Mouse (Mus musculus) heart, embryonic 15.5 days (tissue): Measurements from ENCODE around the gene M1ap. TPM values are rescaled to one million over a fixed set of nuclear protein-coding genes. Genes with fewer than 3 reads are reported as not detected.
A peak's percentile ranks its signal among the peaks of the same experiment; 100 is the strongest.

Experiments
- ATAC-seq: fragments of 200-750 bp; cut with Nextera tagmentation; replicated peaks from 2 replicates; pipeline ENCODE4 v1.8.0; 2017; ENCODE audit warnings: low read depth, moderate TSS enrichment; ENCODE audit not compliant: insufficient number of reproducible peaks, insufficient read depth, low FRiP score
- H3K27ac ChIP-seq: fragments of 300-500 bp; sonication (generic); 2 replicates; pipeline ENCODE4 v1.5.1; 2015; ENCODE audit warnings: mild to moderate bottlenecking, inconsistent platforms
- H3K27me3 ChIP-seq: fragments of 300-500 bp; sonication (generic); 2 replicates; pipeline ENCODE4 v1.6.1; 2015; ENCODE audit warnings: inconsistent platforms
- H3K36me3 ChIP-seq: fragments of 300-500 bp; sonication (generic); 2 replicates; pipeline ENCODE4 v1.6.1; 2015; ENCODE audit warnings: mild to moderate bottlenecking, inconsistent platforms
- H3K4me1 ChIP-seq: fragments of 300-500 bp; sonication (generic); replicated peaks from 2 replicates; pipeline ENCODE4 v1.6.1; 2015; ENCODE audit warnings: inconsistent platforms
- H3K4me2 ChIP-seq: fragments of 300-500 bp; sonication (generic); 2 replicates; pipeline ENCODE4 v1.6.1; 2015; ENCODE audit warnings: inconsistent platforms, mild to moderate bottlenecking, moderate library complexity
- H3K4me3 ChIP-seq: fragments of 300-500 bp; sonication (generic); 2 replicates; pipeline ENCODE4 v1.5.1; 2015; ENCODE audit warnings: mild to moderate bottlenecking, inconsistent platforms
- H3K9ac ChIP-seq: fragments of 300-500 bp; sonication (generic); 2 replicates; pipeline ENCODE4 v1.6.1; 2015; ENCODE audit warnings: mild to moderate bottlenecking, inconsistent platforms
- H3K9me3 ChIP-seq: fragments of 300-500 bp; sonication (generic); replicated peaks from 2 replicates; pipeline ENCODE4 v1.6.1; 2016; ENCODE audit warnings: inconsistent platforms
- WGBS: fragments of 180-500 bp; shearing (Covaris S2); methylation state at CpG from one replicate; pipeline ENCODE4 v1.1.7; 2015; ENCODE audit warnings: mixed read lengths; 5-methylcytosine and 5-hydroxymethylcytosine counted together
- polyA plus RNA-seq: library from polyadenylated mRNA; unstranded; fragments of >200 nt; fragmentation: Nextera tagmentation; extraction: Ambion mirVana; gene quantifications from 2 replicates; pipeline ENCODE4 v1.2.1, GENCODE M21; 2015

M1ap gene
- 0.57 and 1.0 TPM in 2 replicates for polyA plus RNA-seq

GRCm38 (mm10) chr6:82946651-82947050 lies at the start of gene M1ap:
M1ap (plus strand) TSS chr6:82946902.
- H3K9ac ChIP-seq, result no peak within 1 kb of the TSS
- no peaks in the 10 kb centered on the region for H3K9me3 ChIP-seq
- no peaks in the 10 kb centered on the region for H3K27me3 ChIP-seq
- 52% methylated on average over 14 of the region's 14 CpGs for WGBS
- H3K36me3 ChIP-seq, result no peaks in the 10 kb centered on the region
- H3K27ac ChIP-seq, result no peak within 1 kb of the TSS
- no peak within 1 kb of the TSS for H3K4me3 ChIP-seq
- ATAC-seq, result no peak
- H3K4me1 ChIP-seq, result no peaks in the 10 kb centered on the region
- H3K4me2 ChIP-seq, result no peak within 1 kb of the TSS

GRCm38 (mm10) chr6:82897311-82897710 lies 49.4 kb upstream of the M1ap start:
- Histone ChIP-seq H3K4me1 (peaks cover 15% of the 10 kb centered on the region; the same call in 1 of the 2 replicates), H3K36me3 (no peaks in the 10 kb centered on the region), H3K4me2 (no peak overlapping the region), H3K9ac (no peak overlapping the region), H3K27me3 (no peaks in the 10 kb centered on the region), H3K27ac (peak overlapping the region; percentile 65), H3K9me3 (no peaks in the 10 kb centered on the region), H3K4me3 (no peak overlapping the region)
- 39% methylated on average over 3 of the region's 3 CpGs for WGBS
- peak; percentile 65 for ATAC-seq

GRCm38 (mm10) chr6:82898227-82898626 lies 48.5 kb upstream of the M1ap start:
- no peak overlapping the region for H3K9ac ChIP-seq
- ATAC-seq, result no peak
- no peaks in the 10 kb centered on the region for H3K36me3 ChIP-seq
- H3K27me3 ChIP-seq, result no peaks in the 10 kb centered on the region
- no peak overlapping the region for H3K4me3 ChIP-seq
- peaks cover 19% of the 10 kb centered on the region; the same call in 1 of the 2 replicates for H3K4me1 ChIP-seq
- 77% methylated on average over 4 of the region's 4 CpGs for WGBS
- H3K9me3 ChIP-seq, result no peaks in the 10 kb centered on the region
- no peak overlapping the region for H3K27ac ChIP-seq
- H3K4me2 ChIP-seq, result no peak overlapping the region

DNA sequence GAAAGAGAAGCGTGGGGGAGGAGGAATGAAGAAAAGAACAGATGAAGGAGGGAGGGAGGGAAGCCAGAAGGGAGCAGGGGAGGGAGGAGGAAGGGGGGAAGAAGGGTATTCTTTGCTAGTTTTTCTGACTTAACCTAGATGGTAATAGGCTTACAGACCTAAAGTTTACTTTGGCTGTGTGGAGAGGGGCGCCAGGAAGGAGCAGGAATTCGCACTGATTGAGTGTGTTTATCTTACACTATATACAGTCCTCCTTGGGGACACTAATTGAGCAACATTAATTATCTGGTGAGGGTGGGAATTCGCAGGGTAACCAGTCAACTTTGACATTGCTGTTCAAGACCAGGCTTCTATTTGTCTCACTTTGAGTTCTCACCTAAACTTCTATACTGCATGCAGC lies 48.0 kb upstream of the M1ap start:
- Histone ChIP-seq H3K27me3 (no peaks in the 10 kb centered on the region), H3K36me3 (no peaks in the 10 kb centered on the region), H3K4me1 (peaks cover 19% of the 10 kb centered on the region; the same call in 1 of the 2 replicates), H3K4me3 (no peak overlapping the region), H3K9ac (no peak overlapping the region), H3K4me2 (no peak overlapping the region), H3K9me3 (no peaks in the 10 kb centered on the region), H3K27ac (no peak overlapping the region)
- ATAC-seq, result peak; percentile 64; the same call in 1 of the 2 replicates
- 48% methylated on average over 4 of the region's 4 CpGs for WGBS

DNA sequence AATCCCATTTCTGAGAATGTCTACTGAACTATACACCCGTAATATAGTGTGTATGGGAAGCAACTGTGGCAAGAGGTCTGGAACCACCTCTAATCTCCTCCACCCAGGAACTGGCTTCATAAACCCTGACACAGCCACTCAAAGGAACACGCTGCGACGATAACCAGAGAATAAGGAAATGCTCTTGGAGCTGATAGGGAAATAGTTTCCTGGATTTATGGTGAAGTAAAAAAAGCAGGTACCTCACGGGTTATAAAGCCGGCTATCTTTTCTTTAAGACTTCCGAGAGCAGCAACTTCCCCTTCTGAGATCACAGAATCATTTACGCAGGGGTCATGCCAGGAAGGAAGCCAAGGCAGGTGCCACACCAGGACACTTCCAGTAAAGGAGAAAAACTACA lies 44.1 kb upstream of the M1ap start:
- 33% methylated on average over 8 of the region's 8 CpGs for WGBS
- no peak overlapping the region for H3K9ac ChIP-seq
- ATAC-seq, result no peak

DNA sequence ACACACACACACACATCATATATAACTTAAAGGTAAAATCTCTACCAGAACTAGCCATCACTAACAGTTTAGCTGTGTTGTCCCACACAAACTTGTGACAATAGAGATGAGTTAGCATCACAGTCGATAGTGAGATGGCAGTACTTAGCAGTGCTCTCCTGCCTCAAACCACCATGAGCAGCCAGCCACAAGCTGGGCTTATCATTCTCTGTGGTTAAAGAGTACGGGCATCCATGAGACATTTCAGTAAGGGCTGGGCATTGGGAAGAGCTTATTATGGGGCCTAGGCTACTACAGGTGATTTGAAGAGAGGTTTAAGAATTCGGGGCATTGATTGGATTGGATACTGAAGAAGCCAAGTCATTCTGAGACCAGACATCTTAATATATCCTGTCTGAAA lies 39.7 kb upstream of the M1ap start:
- no peak overlapping the region for H3K4me2 ChIP-seq
- H3K9ac ChIP-seq, result no peak overlapping the region
- H3K27me3 ChIP-seq, result peaks cover 5% of the 10 kb centered on the region; the same call in 1 of the 2 replicates
- no peak overlapping the region for H3K27ac ChIP-seq
- no peak overlapping the region for H3K4me3 ChIP-seq
- no peak for ATAC-seq
- 78% methylated on average over 3 of the region's 3 CpGs for WGBS
- H3K4me1 ChIP-seq, result 0 out of 2 replicates have a peak, but pooled peaks cover 5% of the 10 kb centered on the region
- no peaks in the 10 kb centered on the region for H3K9me3 ChIP-seq
- no peaks in the 10 kb centered on the region for H3K36me3 ChIP-seq

More for the DNA sequence above, 44.1 kb upstream of the M1ap start:
- no peaks in the 10 kb centered on the region for H3K36me3 ChIP-seq
- H3K4me2 ChIP-seq, result no peak overlapping the region
- H3K27me3 ChIP-seq, result peaks cover 5% of the 10 kb centered on the region; the same call in 1 of the 2 replicates
- no peak overlapping the region for H3K27ac ChIP-seq
- H3K4me3 ChIP-seq, result no peak overlapping the region
- H3K4me1 ChIP-seq, result peaks cover 13% of the 10 kb centered on the region; the same call in 1 of the 2 replicates
- no peaks in the 10 kb centered on the region for H3K9me3 ChIP-seq

DNA sequence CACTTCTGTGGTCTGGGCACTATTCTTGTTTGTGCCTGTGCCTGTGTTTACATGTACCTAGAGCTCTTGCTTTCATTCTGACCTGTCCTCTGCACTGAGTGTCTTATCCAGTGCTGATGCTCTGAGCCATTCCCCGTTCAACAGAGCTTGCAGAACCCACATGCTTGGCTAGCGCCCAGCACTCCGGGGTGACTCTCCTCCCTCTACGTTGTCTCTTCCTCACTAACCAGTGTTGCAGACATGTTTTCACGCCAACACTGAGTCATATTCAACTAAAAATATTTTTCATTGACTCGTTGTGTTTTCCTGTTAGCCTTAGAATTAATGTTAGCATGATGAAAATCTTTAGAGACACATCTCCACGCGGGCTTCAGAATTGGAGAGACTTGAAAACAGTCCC lies 38.7 kb upstream of the M1ap start:
- H3K4me1 ChIP-seq, result no peaks in the 10 kb centered on the region
- ATAC-seq, result no peak
- no peaks in the 10 kb centered on the region for H3K9me3 ChIP-seq
- H3K27me3 ChIP-seq, result peaks cover 5% of the 10 kb centered on the region; the same call in 1 of the 2 replicates
- no peak overlapping the region for H3K27ac ChIP-seq
- no peak overlapping the region for H3K9ac ChIP-seq
- H3K36me3 ChIP-seq, result no peaks in the 10 kb centered on the region
- no peak overlapping the region for H3K4me3 ChIP-seq
- H3K4me2 ChIP-seq, result no peak overlapping the region
- 65% methylated on average over 8 of the region's 8 CpGs for WGBS

- Histone ChIP-seq H3K27ac (no peak overlapping the region), H3K36me3 (no peaks in the 10 kb centered on the region), H3K4me3 (no peak overlapping the region), H3K27me3 (peaks cover 5% of the 10 kb centered on the region; the same call in 1 of the 2 replicates), H3K9me3 (no peaks in the 10 kb centered on the region), H3K9ac (no peak overlapping the region), H3K4me2 (no peak overlapping the region), H3K4me1 (no peaks in the 10 kb centered on the region)
- ATAC-seq, result no peak
- 54% methylated on average over 14 of the region's 14 CpGs for WGBS
Measured at GRCm38 (mm10) chr6:82909136-82909855, 37.4 kb upstream of the M1ap start.

GRCm38 (mm10) chr6:82911303-82911702 lies 35.4 kb upstream of the M1ap start:
- H3K9me3 ChIP-seq, result no peaks in the 10 kb centered on the region
- WGBS, result 82% methylated on average over 5 of the region's 5 CpGs
- H3K4me2 ChIP-seq, result no peak overlapping the region
- no peaks in the 10 kb centered on the region for H3K27me3 ChIP-seq
- H3K4me3 ChIP-seq, result no peak overlapping the region
- no peak overlapping the region for H3K27ac ChIP-seq
- no peak overlapping the region for H3K9ac ChIP-seq
- H3K4me1 ChIP-seq, result no peaks in the 10 kb centered on the region
- ATAC-seq, result no peak
- H3K36me3 ChIP-seq, result no peaks in the 10 kb centered on the region

DNA sequence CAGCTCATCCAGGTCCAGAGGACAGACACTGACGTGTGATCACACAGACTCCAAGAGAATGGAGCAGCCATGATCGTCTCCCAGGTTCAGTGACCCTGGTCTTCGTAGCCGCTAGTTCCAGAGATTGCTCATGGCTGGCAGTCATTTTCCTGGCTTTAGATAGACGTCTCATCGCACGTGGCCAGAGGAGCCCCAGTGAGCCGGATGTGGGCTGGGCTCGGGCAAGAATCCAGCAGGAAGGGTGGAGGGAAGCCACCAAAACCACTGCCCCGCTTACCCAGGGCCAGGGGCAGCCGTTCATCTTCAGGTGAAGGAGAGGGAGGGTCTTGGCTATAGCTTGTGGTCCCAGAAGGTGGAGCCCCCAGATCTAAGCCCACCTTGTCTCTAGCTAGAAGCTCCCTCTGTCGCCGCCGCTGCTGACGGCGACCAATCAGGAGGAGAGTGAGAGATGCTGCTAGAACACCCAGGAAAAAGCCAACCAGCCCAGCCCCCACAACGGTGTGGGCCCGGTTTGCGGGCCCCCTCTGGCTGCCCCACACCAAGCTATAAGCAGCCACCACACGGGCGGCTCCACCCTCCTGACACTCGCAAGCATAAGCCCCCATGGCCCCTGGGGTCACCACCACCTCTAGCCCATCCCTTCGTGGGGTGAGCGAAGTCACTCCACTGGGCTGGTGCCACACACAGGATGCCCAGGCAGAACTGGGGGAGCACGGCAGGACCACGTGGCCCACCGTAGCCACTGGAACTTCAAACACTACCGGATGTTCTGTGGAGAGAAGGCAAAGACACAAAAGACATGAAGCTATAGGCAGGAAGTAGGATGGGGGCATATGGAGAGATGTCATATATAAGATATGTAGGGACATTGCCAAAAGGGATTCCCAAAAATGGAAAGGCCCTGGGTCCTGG lies 33.1 kb upstream of the M1ap start:
- peaks cover 11% of the 10 kb centered on the region; the same call in 1 of the 2 replicates for H3K27me3 ChIP-seq
- ATAC-seq, result no peak
- H3K9me3 ChIP-seq, result no peaks in the 10 kb centered on the region
- no peak overlapping the region for H3K9ac ChIP-seq
- peak overlapping the region; percentile 23 for H3K4me2 ChIP-seq
- H3K36me3 ChIP-seq, result no peaks in the 10 kb centered on the region
- H3K27ac ChIP-seq, result no peak overlapping the region
- H3K4me3 ChIP-seq, result no peak overlapping the region
- no peaks in the 10 kb centered on the region for H3K4me1 ChIP-seq
- 62% methylated on average over 28 of the region's 28 CpGs for WGBS

DNA sequence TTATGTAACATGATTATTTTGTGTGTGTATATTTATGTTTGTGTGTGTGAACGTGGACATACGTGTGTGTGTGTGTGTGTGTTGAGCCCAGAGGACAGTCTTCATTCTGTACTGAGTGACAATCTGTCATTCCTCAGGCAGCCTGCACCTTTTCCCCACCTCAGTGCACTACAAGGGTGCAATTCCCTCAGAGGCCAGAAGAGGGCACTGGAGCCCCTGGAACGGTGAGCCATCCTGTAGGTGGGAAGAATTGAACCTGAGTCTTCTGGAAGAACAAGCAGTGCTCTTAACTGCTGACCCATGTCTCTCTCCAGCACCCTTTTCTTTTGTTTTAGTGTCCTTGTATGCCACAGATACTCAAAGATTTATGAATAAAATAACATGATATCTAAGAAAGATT lies 30.8 kb upstream of the M1ap start:
- H3K36me3 ChIP-seq, result no peaks in the 10 kb centered on the region
- H3K27me3 ChIP-seq, result peaks cover 12% of the 10 kb centered on the region; the same call in 1 of the 2 replicates
- no peaks in the 10 kb centered on the region for H3K9me3 ChIP-seq
- H3K27ac ChIP-seq, result no peak overlapping the region
- H3K4me2 ChIP-seq, result no peak overlapping the region
- 17% methylated on average over 3 of the region's 3 CpGs for WGBS
- no peak overlapping the region for H3K9ac ChIP-seq
- H3K4me1 ChIP-seq, result no peaks in the 10 kb centered on the region
- no peak for ATAC-seq
- no peak overlapping the region for H3K4me3 ChIP-seq
